Mouse (Mus musculus): Measurements from ENCODE around the gene Lst1. TPM values are rescaled to one million over a fixed set of nuclear protein-coding genes. Genes with fewer than 3 reads are reported as not detected.
A peak's percentile ranks its signal among the peaks of the same experiment; 100 is the strongest.

Gene Lst1
- total and polyA plus RNA-seq, 3 experiments = 2.9 to 8.5 (median 8.4) TPM

DNA sequence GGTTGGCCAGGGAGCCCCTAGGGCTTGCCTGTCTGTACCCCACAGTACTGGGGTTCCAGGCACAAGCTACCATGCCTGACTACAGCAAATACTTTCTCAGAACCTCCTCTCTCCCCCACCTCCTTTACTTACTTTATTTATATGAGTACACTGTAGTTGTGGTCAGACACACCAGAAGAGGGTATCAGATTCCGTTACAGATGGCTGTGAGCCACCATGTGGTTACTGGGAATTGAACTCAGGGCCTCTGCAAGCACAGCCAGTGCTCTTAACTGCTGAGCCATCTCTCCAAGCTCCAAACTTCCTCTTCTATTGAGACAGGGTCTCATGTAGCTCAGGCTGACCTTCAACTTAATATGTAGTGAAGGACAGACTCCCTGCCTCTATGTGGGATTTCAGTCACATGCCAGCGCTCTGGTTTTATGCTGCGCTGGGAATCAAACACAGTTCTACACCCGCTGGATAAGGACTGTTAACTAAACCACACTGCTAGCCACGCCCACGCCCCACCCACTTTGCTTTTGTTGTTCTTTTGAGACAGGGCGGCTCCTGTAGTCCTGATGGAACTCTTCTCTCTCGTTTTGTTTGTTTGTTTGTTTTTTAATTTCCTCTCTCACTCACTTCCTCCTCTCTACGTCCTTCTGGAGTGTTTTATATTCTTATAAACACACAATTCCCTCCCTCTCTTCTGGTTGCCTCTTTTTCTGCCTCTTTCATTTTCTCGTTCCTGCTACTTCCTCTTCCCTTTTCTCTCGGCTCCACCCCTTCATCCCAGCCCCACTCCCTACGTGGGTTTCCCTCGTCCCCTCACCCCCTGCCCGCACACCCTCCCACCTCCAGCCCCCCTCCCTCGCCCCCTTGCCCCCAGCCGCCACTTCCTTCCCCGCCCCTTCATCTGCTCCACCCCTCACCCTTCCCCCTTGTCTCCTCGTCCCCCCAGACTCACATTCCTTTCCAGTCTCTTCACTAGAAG, 2.3 kb downstream of the Lst1 start:
- Histone ChIP-seq H3K36me3 (replicated peaks in 1 of 2; ENCODE audit: control insufficient read depth in 1 of 2, insufficient read depth in 1 of 2, low read length in 1 of 2) (peaks cover 0 to 11% of the 10 kb centered on the region in 2 experiments), H3K27ac (ENCODE audit: insufficient read depth, low read depth) (peak overlapping the region; percentile 31; the same call in 1 of the 2 replicates), H3K9me3 (replicated peaks; ENCODE audit: low read length) (no peaks in the 10 kb centered on the region), H3K4me1 (ENCODE audit: control insufficient read depth in 1 of 2, insufficient read depth in 2 of 2) (peaks cover 24 to 68% of the 10 kb centered on the region in 2 experiments), H3K27me3 (replicated peaks) (no peaks in the 10 kb centered on the region), H3K4me2 (ENCODE audit: insufficient read depth, low read depth, poor library complexity, severe bottlenecking) (peak overlapping the region; percentile 81), H3K9ac (ENCODE audit: insufficient read depth, low read depth) (peak overlapping the region; percentile 59), H3K79me2 (replicated peaks; ENCODE audit: control insufficient read depth, extremely low read depth, insufficient read depth, poor library complexity, severe bottlenecking) (no peaks in the 10 kb centered on the region), H3K4me3 (replicated peaks in 1 of 3; ENCODE audit: low read depth in 2 of 3, low read length in 2 of 3, poor library complexity in 1 of 3) (peak overlapping the region; percentile 48 to 60 (median 54))
- TF ChIP-seq ZKSCAN1 (IDR thresholded peaks at IDR 0.05; ENCODE audit: borderline replicate concordance, low read depth, low read length) (no peak), ZNF384 (IDR thresholded peaks at IDR 0.05; ENCODE audit: low read depth, low read length) (no peak), JUN (IDR thresholded peaks at IDR 0.05; ENCODE audit: insufficient read depth, low read depth, low read length) (no peak), JUND (conservative IDR thresholded peaks at IDR 0.05; ENCODE audit: low read depth, low read length) (no peak), MAFK (IDR thresholded peaks at IDR 0.05; ENCODE audit: insufficient replicate concordance, low read length) (no peak), ZMIZ1 (IDR thresholded peaks at IDR 0.05; ENCODE audit: low read depth, low read length) (no peak), USF1 (IDR thresholded peaks at IDR 0.05; ENCODE audit: low read depth, low read length) (no peak), POLR2AphosphoS2 (IDR thresholded peaks at IDR 0.05; ENCODE audit: low read depth, low read length) (no peak), GABPA (IDR thresholded peaks at IDR 0.05; ENCODE audit: insufficient replicate concordance, low read depth, low read length) (no peak), ZC3H11A (IDR thresholded peaks at IDR 0.05; ENCODE audit: low read depth, low read length) (no peak), USF2 (conservative IDR thresholded peaks at IDR 0.05; ENCODE audit: low read depth, low read length) (no peak), POLR2A (IDR thresholded peaks at IDR 0.05; ENCODE audit: low read depth, low read length) (peak; percentile 54), MXI1 (IDR thresholded peaks at IDR 0.05; ENCODE audit: low read depth, low read length) (0 out of 2 replicates have a peak, but pooled peaks have one; percentile 21), MAZ (IDR thresholded peaks at IDR 0.05; ENCODE audit: low read depth, low read length) (no peak), RAD21 (IDR thresholded peaks at IDR 0.05; ENCODE audit: low read depth, low read length) (no peak), ETS1 (conservative IDR thresholded peaks at IDR 0.05; ENCODE audit: low read depth, low read length) (no peak), TBP (conservative IDR thresholded peaks at IDR 0.05; ENCODE audit: low read depth, low read length) (0 out of 2 replicates have a peak, but pooled peaks have one; percentile 52), PAX5 (IDR thresholded peaks at IDR 0.05; ENCODE audit: low read length) (no peak), CTCF (conservative IDR thresholded peaks at IDR 0.05 in 1 of 2, IDR thresholded peaks at IDR 0.05 in 1 of 2; ENCODE audit: low read depth in 2 of 2, low read length in 2 of 2) (no peak), UBTF (IDR thresholded peaks at IDR 0.05; ENCODE audit: low read depth, low read length) (no peak), E2F4 (IDR thresholded peaks at IDR 0.05; ENCODE audit: insufficient replicate concordance, low read depth, low read length) (no peak), CHD2 (IDR thresholded peaks at IDR 0.05; ENCODE audit: low read length) (0 out of 2 replicates have a peak, but pooled peaks have one; percentile 17), TCF12 (IDR thresholded peaks at IDR 0.05; ENCODE audit: low read depth, low read length) (no peak), EP300 (IDR thresholded peaks at IDR 0.05; ENCODE audit: low read length) (no peak), MAX (IDR thresholded peaks at IDR 0.05; ENCODE audit: low read length) (no peak), SIN3A (IDR thresholded peaks at IDR 0.05; ENCODE audit: low read length) (peak; percentile 88), ELF1 (IDR thresholded peaks at IDR 0.05; ENCODE audit: low read depth, low read length) (peak; percentile 73), NELFE (IDR thresholded peaks at IDR 0.05; ENCODE audit: low read depth, low read length) (no peak), IRF4 (IDR thresholded peaks at IDR 0.05; ENCODE audit: low read depth, low read length) (no peak; the same call in 1 of the 2 replicates), SMC3 (IDR thresholded peaks at IDR 0.05; ENCODE audit: low read depth, low read length) (no peak), KAT2A (IDR thresholded peaks at IDR 0.05; ENCODE audit: insufficient replicate concordance, low read length) (no peak), MEF2A (IDR thresholded peaks at IDR 0.05; ENCODE audit: borderline replicate concordance, low read depth, low read length) (no peak), HCFC1 (IDR thresholded peaks at IDR 0.05; ENCODE audit: low read depth, low read length) (peak; percentile 44), RCOR1 (conservative IDR thresholded peaks at IDR 0.05; ENCODE audit: low read depth, low read length) (no peak), BHLHE40 (IDR thresholded peaks at IDR 0.05; ENCODE audit: low read depth, low read length) (0 out of 2 replicates have a peak, but pooled peaks have one; percentile 13), NRF1 (IDR thresholded peaks at IDR 0.05; ENCODE audit: low read depth, low read length) (no peak), CHD1 (IDR thresholded peaks at IDR 0.05; ENCODE audit: low read depth, low read length) (no peak), MYC (IDR thresholded peaks at IDR 0.05; ENCODE audit: low read depth, low read length) (peak; percentile 41; the same call in 1 of the 2 replicates)
- dilution Hi-C loops (cut with MboI; ENCODE audit: extremely low pct_ligation_motif_present, extremely low pct_unique_long_range_greater_than_20kb, low sequenced_read_pairs) (no loop called here), in situ Hi-C loops (cut with MboI; ENCODE audit: low pct_ligation_motif_present, low pct_unique_long_range_greater_than_20kb, low sequenced_read_pairs) (no loop called here)
- peak; percentile 88 for DNase-seq (ENCODE audit: extremely low read depth)

Data from CH12.LX (cell line).